Mouse (Mus musculus): Measurements from ENCODE around the gene Stx19. TPM values are rescaled to one million over a fixed set of nuclear protein-coding genes. Genes with fewer than 3 reads are reported as not detected.

Stx19 gene
- polyA plus RNA-seq (2016; fragmentation: Nextera tagmentation; extraction: Ambion mirVana), result 0.19 and 0.34 TPM in 2 replicates

- H3K4me3 ChIP-seq, result no peak within 1 kb of the TSS
- no peaks in the 10 kb centered on the region for H3K27me3 ChIP-seq (ENCODE audit: low read depth, poor library complexity, severe bottlenecking)
- 86% methylated on average over 5 of the region's 5 CpGs for WGBS
- DNase-seq (ENCODE audit: low spot score), result no peak
- no peaks in the 10 kb centered on the region for H3K4me1 ChIP-seq
- H3K36me3 ChIP-seq, result no peaks in the 10 kb centered on the region
- H3K27ac ChIP-seq, result no peak within 1 kb of the TSS
- no peaks in the 10 kb centered on the region for H3K9me3 ChIP-seq (replicated peaks)
Measured at GRCm38 (mm10) chr16:62814491-62814890, at the start of gene Stx19. TSS of gene Stx19 (plus strand) at chr16:62814676.

GRCm38 (mm10) chr16:62773462-62773861, 41.0 kb upstream of the Stx19 start:
- peaks cover 6% of the 10 kb centered on the region; the same call in 1 of the 2 replicates for H3K27me3 ChIP-seq (ENCODE audit: low read depth, poor library complexity, severe bottlenecking)
- no peak overlapping the region for H3K4me3 ChIP-seq
- H3K36me3 ChIP-seq, result 0 out of 2 replicates have a peak, but pooled peaks cover 4% of the 10 kb centered on the region
- 87% methylated on average over 4 of the region's 4 CpGs for WGBS
- DNase-seq (ENCODE audit: low spot score), result no peak
- H3K9me3 ChIP-seq (replicated peaks), result no peaks in the 10 kb centered on the region
- H3K27ac ChIP-seq, result no peak overlapping the region
- H3K4me1 ChIP-seq, result peaks cover 12% of the 10 kb centered on the region

- Histone ChIP-seq H3K27me3 (ENCODE audit: low read depth, poor library complexity, severe bottlenecking) (peaks cover 6% of the 10 kb centered on the region; the same call in 1 of the 2 replicates), H3K36me3 (0 out of 2 replicates have a peak, but pooled peaks cover 4% of the 10 kb centered on the region), H3K27ac (no peak overlapping the region), H3K9me3 (replicated peaks) (no peaks in the 10 kb centered on the region), H3K4me3 (no peak overlapping the region), H3K4me1 (peaks cover 25% of the 10 kb centered on the region)
- no peak for DNase-seq (ENCODE audit: low spot score)
- WGBS, result 88% methylated on average over 11 of the region's 11 CpGs
Measured at GRCm38 (mm10) chr16:62776034-62776433, 38.4 kb upstream of the Stx19 start.

GRCm38 (mm10) chr16:62778282-62778681, 36.2 kb upstream of the Stx19 start:
- 0 out of 2 replicates have a peak, but pooled peaks cover 10% of the 10 kb centered on the region for H3K36me3 ChIP-seq
- 37% methylated on average over 10 of the region's 10 CpGs for WGBS
- H3K4me3 ChIP-seq, result no peak overlapping the region
- H3K27me3 ChIP-seq (ENCODE audit: low read depth, poor library complexity, severe bottlenecking), result peaks cover 6% of the 10 kb centered on the region; the same call in 1 of the 2 replicates
- peaks cover 25% of the 10 kb centered on the region for H3K4me1 ChIP-seq
- H3K9me3 ChIP-seq (replicated peaks), result no peaks in the 10 kb centered on the region
- DNase-seq (ENCODE audit: low spot score), result peak; percentile 66
- H3K27ac ChIP-seq, result 0 out of 2 replicates have a peak overlapping the region, but pooled peaks have one; percentile 23

- Histone ChIP-seq H3K36me3 (0 out of 2 replicates have a peak, but pooled peaks cover 6% of the 10 kb centered on the region), H3K4me3 (no peak overlapping the region), H3K4me1 (peaks cover 40% of the 10 kb centered on the region), H3K27ac (no peak overlapping the region), H3K27me3 (ENCODE audit: low read depth, poor library complexity, severe bottlenecking) (no peaks in the 10 kb centered on the region), H3K9me3 (replicated peaks) (no peaks in the 10 kb centered on the region)
- WGBS, result 69% methylated on average over 5 of the region's 5 CpGs
- no peak for DNase-seq (ENCODE audit: low spot score)
Measured at GRCm38 (mm10) chr16:62782229-62782628, 32.2 kb upstream of the Stx19 start.

GRCm38 (mm10) chr16:62786621-62787331, 27.7 kb upstream of the Stx19 start, which contains the start of gene Nsun3:
TSS of gene Nsun3 (minus strand) at chr16:62786818.
- WGBS, result 3% methylated on average over 41 of the region's 41 CpGs
- peak; percentile 94 for DNase-seq (ENCODE audit: low spot score)

GRCm38 (mm10) chr16:62796608-62797007, 17.9 kb upstream of the Stx19 start:
- H3K4me1 ChIP-seq, result no peaks in the 10 kb centered on the region
- no peaks in the 10 kb centered on the region for H3K27me3 ChIP-seq (ENCODE audit: low read depth, poor library complexity, severe bottlenecking)
- no peak for DNase-seq (ENCODE audit: low spot score)
- H3K4me3 ChIP-seq, result no peak overlapping the region
- H3K36me3 ChIP-seq, result peaks cover 12% of the 10 kb centered on the region
- no peak overlapping the region for H3K27ac ChIP-seq
- H3K9me3 ChIP-seq (replicated peaks), result no peaks in the 10 kb centered on the region
- 91% methylated on average over 1 of the region's 1 CpGs for WGBS

More at GRCm38 (mm10) chr16:62786621-62787331, 27.7 kb upstream of the Stx19 start, which contains the start of gene Nsun3:
- H3K4me3 ChIP-seq, result peak within 1 kb of the TSS; percentile 74
- H3K36me3 ChIP-seq, result 0 out of 2 replicates have a peak, but pooled peaks cover 3% of the 10 kb centered on the region
- H3K9me3 ChIP-seq (replicated peaks), result no peaks in the 10 kb centered on the region
- peak within 1 kb of the TSS; percentile 92 for H3K27ac ChIP-seq
- H3K4me1 ChIP-seq, result peaks cover 16% of the 10 kb centered on the region
- H3K27me3 ChIP-seq (ENCODE audit: low read depth, poor library complexity, severe bottlenecking), result no peaks in the 10 kb centered on the region

- H3K4me3 ChIP-seq, result no peak overlapping the region
- no peaks in the 10 kb centered on the region for H3K4me1 ChIP-seq
- no peak overlapping the region for H3K27ac ChIP-seq
- peaks cover 17% of the 10 kb centered on the region for H3K36me3 ChIP-seq
- 96% methylated on average over 3 of the region's 3 CpGs for WGBS
- no peaks in the 10 kb centered on the region for H3K9me3 ChIP-seq (replicated peaks)
- DNase-seq (ENCODE audit: low spot score), result no peak
- H3K27me3 ChIP-seq (ENCODE audit: low read depth, poor library complexity, severe bottlenecking), result no peaks in the 10 kb centered on the region
Measured at GRCm38 (mm10) chr16:62798808-62799207, 15.7 kb upstream of the Stx19 start.

GRCm38 (mm10) chr16:62799426-62799825, 15.1 kb upstream of the Stx19 start:
- no peak for DNase-seq (ENCODE audit: low spot score)
- no peaks in the 10 kb centered on the region for H3K27me3 ChIP-seq (ENCODE audit: low read depth, poor library complexity, severe bottlenecking)

GRCm38 (mm10) chr16:62799839-62800238, 14.6 kb upstream of the Stx19 start:
- Histone ChIP-seq H3K4me1 (no peaks in the 10 kb centered on the region), H3K27ac (no peak overlapping the region), H3K4me3 (no peak overlapping the region), H3K36me3 (peaks cover 22% of the 10 kb centered on the region), H3K27me3 (ENCODE audit: low read depth, poor library complexity, severe bottlenecking) (no peaks in the 10 kb centered on the region), H3K9me3 (replicated peaks) (no peaks in the 10 kb centered on the region)
- WGBS, result 86% methylated on average over 3 of the region's 3 CpGs
- DNase-seq (ENCODE audit: low spot score), result no peak

More at GRCm38 (mm10) chr16:62799426-62799825, 15.1 kb upstream of the Stx19 start:
- Histone ChIP-seq H3K27ac (no peak overlapping the region), H3K36me3 (peaks cover 19% of the 10 kb centered on the region), H3K4me3 (no peak overlapping the region), H3K4me1 (no peaks in the 10 kb centered on the region), H3K9me3 (replicated peaks) (no peaks in the 10 kb centered on the region)
- WGBS, result 86% methylated on average over 4 of the region's 4 CpGs

GRCm38 (mm10) chr16:62804621-62805020, 9.9 kb upstream of the Stx19 start:
- peaks cover 18% of the 10 kb centered on the region for H3K4me1 ChIP-seq
- peaks cover 21% of the 10 kb centered on the region for H3K36me3 ChIP-seq
- H3K27ac ChIP-seq, result no peak overlapping the region
- WGBS, result 97% methylated on average over 3 of the region's 3 CpGs
- DNase-seq (ENCODE audit: low spot score), result no peak
- no peak overlapping the region for H3K4me3 ChIP-seq
- no peaks in the 10 kb centered on the region for H3K9me3 ChIP-seq (replicated peaks)
- no peaks in the 10 kb centered on the region for H3K27me3 ChIP-seq (ENCODE audit: low read depth, poor library complexity, severe bottlenecking)

- Histone ChIP-seq H3K4me1 (peaks cover 18% of the 10 kb centered on the region), H3K27ac (peak overlapping the region; percentile 72), H3K36me3 (peaks cover 10% of the 10 kb centered on the region), H3K9me3 (replicated peaks) (no peaks in the 10 kb centered on the region), H3K27me3 (ENCODE audit: low read depth, poor library complexity, severe bottlenecking) (no peaks in the 10 kb centered on the region), H3K4me3 (peak overlapping the region; percentile 4; the same call in 1 of the 2 replicates)
- 53% methylated on average over 8 of the region's 8 CpGs for WGBS
- DNase-seq (ENCODE audit: low spot score), result peak; percentile 58
Measured at GRCm38 (mm10) chr16:62807249-62807979, 7.1 kb upstream of the Stx19 start.

GRCm38 (mm10) chr16:62810855-62811254, 3.6 kb upstream of the Stx19 start:
- Histone ChIP-seq H3K4me3 (no peak overlapping the region), H3K36me3 (no peaks in the 10 kb centered on the region), H3K27ac (no peak overlapping the region), H3K27me3 (ENCODE audit: low read depth, poor library complexity, severe bottlenecking) (no peaks in the 10 kb centered on the region), H3K4me1 (peaks cover 18% of the 10 kb centered on the region), H3K9me3 (replicated peaks) (no peaks in the 10 kb centered on the region)
- DNase-seq (ENCODE audit: low spot score), result no peak
- 85% methylated on average over 4 of the region's 4 CpGs for WGBS

Measured in limb, embryonic 10.5 days (tissue).